Mouse (Mus musculus): ENCODE results near the gene Snx9. TPM values are rescaled to one million over a fixed set of nuclear protein-coding genes. Genes with fewer than 3 reads are reported as not detected.

Snx9 gene
- total and polyA plus RNA-seq, 2 experiments from 2014 or later, result 5.6 to 8.7 TPM

GRCm38 (mm10) chr17:5842988-5843640 lies 2.0 kb downstream of the Snx9 start:
- H3K9ac ChIP-seq, result no peak overlapping the region
- no peak overlapping the region for H3K27ac ChIP-seq (ENCODE audit: low read depth, low read length)
- no peak overlapping the region for H3K4me2 ChIP-seq (ENCODE audit: low read depth)
- no peak for TF ChIP-seq CTCF (IDR thresholded peaks at IDR 0.05; ENCODE audit: low read depth)
- H3K27me3 ChIP-seq (ENCODE audit: insufficient read depth, low read length), result no peaks in the 10 kb centered on the region
- H3K36me3 ChIP-seq (ENCODE audit: insufficient read depth), result no peaks in the 10 kb centered on the region
- 73% methylated on average over 9 of the region's 9 CpGs for WGBS
- ATAC-seq, result no peak
- no peaks in the 10 kb centered on the region for H3K4me1 ChIP-seq (ENCODE audit: insufficient read depth)
- H3K9me3 ChIP-seq (ENCODE audit: low read length), result no peaks in the 10 kb centered on the region
- no peak for DNase-seq
- H3K4me3 ChIP-seq (ENCODE audit: low read depth, low read length), result no peak overlapping the region

GRCm38 (mm10) chr17:5843641-5843990 lies 2.5 kb downstream of the Snx9 start:
- Histone ChIP-seq H3K4me1 (ENCODE audit: insufficient read depth) (no peaks in the 10 kb centered on the region), H3K9me3 (ENCODE audit: low read length) (no peaks in the 10 kb centered on the region), H3K27ac (ENCODE audit: low read depth, low read length) (no peak overlapping the region), H3K27me3 (ENCODE audit: insufficient read depth, low read length) (no peaks in the 10 kb centered on the region), H3K36me3 (ENCODE audit: insufficient read depth) (no peaks in the 10 kb centered on the region), H3K9ac (no peak overlapping the region), H3K4me3 (ENCODE audit: low read depth, low read length) (no peak overlapping the region), H3K4me2 (ENCODE audit: low read depth) (no peak overlapping the region)
- 96% methylated on average over 7 of the region's 7 CpGs for WGBS
- DNase-seq, result no peak
- ATAC-seq, result no peak
- TF ChIP-seq CTCF (IDR thresholded peaks at IDR 0.05; ENCODE audit: low read depth), result no peak

- DNase-seq (no peak), ATAC-seq (no peak)
- WGBS, result 87% methylated on average over 4 of the region's 4 CpGs
- Histone ChIP-seq H3K4me3 (ENCODE audit: low read depth, low read length) (no peak overlapping the region), H3K4me2 (ENCODE audit: low read depth) (no peak overlapping the region), H3K4me1 (ENCODE audit: insufficient read depth) (no peaks in the 10 kb centered on the region), H3K27me3 (ENCODE audit: insufficient read depth, low read length) (no peaks in the 10 kb centered on the region), H3K9ac (no peak overlapping the region), H3K27ac (ENCODE audit: low read depth, low read length) (no peak overlapping the region), H3K9me3 (ENCODE audit: low read length) (no peaks in the 10 kb centered on the region), H3K36me3 (ENCODE audit: insufficient read depth) (no peaks in the 10 kb centered on the region)
- TF ChIP-seq CTCF (IDR thresholded peaks at IDR 0.05; ENCODE audit: low read depth), result no peak
These were observed 4.2 kb downstream of the Snx9 start for GRCm38 (mm10) chr17:5845376-5845775.

GRCm38 (mm10) chr17:5846101-5846500 lies 5.0 kb downstream of the Snx9 start:
- TF ChIP-seq CTCF (IDR thresholded peaks at IDR 0.05; ENCODE audit: low read depth), result no peak
- 63% methylated on average over 8 of the region's 8 CpGs for whole genome bisulfite sequencing

GRCm38 (mm10) chr17:5848706-5849415 lies 7.7 kb downstream of the Snx9 start:
- TF ChIP-seq CTCF (IDR thresholded peaks at IDR 0.05; ENCODE audit: low read depth), result no peak
- no peaks in the 10 kb centered on the region for H3K27me3 ChIP-seq (ENCODE audit: insufficient read depth, low read length)
- 0 out of 2 replicates have a peak overlapping the region, but pooled peaks have one; percentile 23 for H3K9ac ChIP-seq
- no peaks in the 10 kb centered on the region for H3K4me1 ChIP-seq (ENCODE audit: insufficient read depth)
- ATAC-seq, result no peak
- no peaks in the 10 kb centered on the region for H3K9me3 ChIP-seq (ENCODE audit: low read length)
- H3K27ac ChIP-seq (ENCODE audit: low read depth, low read length), result no peak overlapping the region
- WGBS, result 64% methylated on average over 10 of the region's 10 CpGs
- peak overlapping the region; percentile 49 for H3K4me2 ChIP-seq (ENCODE audit: low read depth)
- no peaks in the 10 kb centered on the region for H3K36me3 ChIP-seq (ENCODE audit: insufficient read depth)
- no peak for DNase-seq
- peak overlapping the region; percentile 18; the same call in 1 of the 2 replicates for H3K4me3 ChIP-seq (ENCODE audit: low read depth, low read length)

More at GRCm38 (mm10) chr17:5846101-5846500, 5.0 kb downstream of the Snx9 start:
- Histone ChIP-seq H3K36me3 (ENCODE audit: insufficient read depth) (no peaks in the 10 kb centered on the region), H3K4me2 (ENCODE audit: low read depth) (no peak overlapping the region), H3K27ac (ENCODE audit: low read depth, low read length) (no peak overlapping the region), H3K9me3 (ENCODE audit: low read length) (no peaks in the 10 kb centered on the region), H3K4me3 (ENCODE audit: low read depth, low read length) (no peak overlapping the region), H3K4me1 (ENCODE audit: insufficient read depth) (no peaks in the 10 kb centered on the region), H3K27me3 (ENCODE audit: insufficient read depth, low read length) (no peaks in the 10 kb centered on the region), H3K9ac (no peak overlapping the region)
- DNase-seq (no peak), ATAC-seq (no peak)

GRCm38 (mm10) chr17:5849421-5849910 lies 8.3 kb downstream of the Snx9 start:
- H3K4me1 ChIP-seq (ENCODE audit: insufficient read depth), result no peaks in the 10 kb centered on the region
- no peak for TF ChIP-seq CTCF (IDR thresholded peaks at IDR 0.05; ENCODE audit: low read depth)
- no peaks in the 10 kb centered on the region for H3K9me3 ChIP-seq (ENCODE audit: low read length)
- H3K4me3 ChIP-seq (ENCODE audit: low read depth, low read length), result peak overlapping the region; percentile 18
- DNase-seq, result peak; percentile 70
- no peaks in the 10 kb centered on the region for H3K36me3 ChIP-seq (ENCODE audit: insufficient read depth)
- H3K27me3 ChIP-seq (ENCODE audit: insufficient read depth, low read length), result no peaks in the 10 kb centered on the region
- 7% methylated on average over 18 of the region's 18 CpGs for WGBS
- H3K4me2 ChIP-seq (ENCODE audit: low read depth), result peak overlapping the region; percentile 49
- H3K27ac ChIP-seq (ENCODE audit: low read depth, low read length), result no peak overlapping the region
- 0 out of 2 replicates have a peak, but pooled peaks have one; percentile 18 for ATAC-seq
- peak overlapping the region; percentile 23; the same call in 1 of the 2 replicates for H3K9ac ChIP-seq

- ATAC-seq, result no peak
- H3K36me3 ChIP-seq (ENCODE audit: insufficient read depth), result no peaks in the 10 kb centered on the region
- no peaks in the 10 kb centered on the region for H3K9me3 ChIP-seq (ENCODE audit: low read length)
- no peak overlapping the region for H3K4me2 ChIP-seq (ENCODE audit: low read depth)
- H3K4me3 ChIP-seq (ENCODE audit: low read depth, low read length), result no peak overlapping the region
- H3K27me3 ChIP-seq (ENCODE audit: insufficient read depth, low read length), result no peaks in the 10 kb centered on the region
- WGBS, result 93% methylated on average over 3 of the region's 3 CpGs
- no peak overlapping the region for H3K27ac ChIP-seq (ENCODE audit: low read depth, low read length)
- no peak overlapping the region for H3K9ac ChIP-seq
- TF ChIP-seq CTCF (IDR thresholded peaks at IDR 0.05; ENCODE audit: low read depth), result no peak
- H3K4me1 ChIP-seq (ENCODE audit: insufficient read depth), result no peaks in the 10 kb centered on the region
- DNase-seq, result no peak
These were observed 8.9 kb downstream of the Snx9 start for GRCm38 (mm10) chr17:5850031-5850430.

All from forebrain, postnatal 0 days (tissue).